Comparison of ENCODE assay signal across 12 mouse cellular contexts in the genomic region with DNA sequence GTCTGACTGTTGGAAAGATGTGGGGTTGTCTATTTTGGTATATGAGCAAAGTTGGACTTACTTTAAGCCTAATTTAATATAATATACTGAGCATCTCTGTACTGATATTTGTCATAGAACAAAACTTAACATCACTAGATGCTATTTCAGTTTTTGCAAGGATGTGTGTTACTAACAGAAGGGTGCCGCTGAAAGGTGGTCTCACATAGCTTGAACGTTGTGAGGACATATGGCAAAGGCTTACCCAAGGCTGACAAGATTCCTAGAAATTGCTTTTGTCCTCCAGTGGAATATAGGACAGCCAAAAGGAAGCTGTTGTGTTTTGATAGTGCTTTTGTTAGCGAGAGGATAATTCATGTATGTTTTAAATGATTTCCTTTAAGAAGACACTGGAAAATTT. TPM values are rescaled to one million over a fixed set of nuclear protein-coding genes. Genes with fewer than 3 reads are reported as not detected.
A peak's percentile ranks its signal among the peaks of the same experiment; 100 is the strongest.
DNase-seq lines count a peak whose midpoint lies in the region; ATAC-seq lines count a peak whose summit lies in the region.
"Had no signal": no experiment of that assay in that cellular context is flagged by ENCODE, and none has a peak within 500 bp of the region (broad histone marks: within the 10 kb centered on the region; RNA-seq: fewer than 3 reads in every experiment).

No protein-coding gene starts in this region.

- WGBS in heart, embryonic 15.5 days = 41% methylated on average over 3 of the region's 3 CpGs
- 74% methylated on average over 3 of the region's 3 CpGs for WGBS in embryonic facial prominence, embryonic 10.5 days
- WGBS in forebrain, embryonic 16.5 days = 22% methylated on average over 3 of the region's 3 CpGs
- WGBS in midbrain, embryonic 10.5 days = 75% methylated on average over 3 of the region's 3 CpGs
- 74% methylated on average over 3 of the region's 3 CpGs for WGBS in liver, embryonic 11.5 days

- intact Hi-C loops in heart, postnatal 36 days (cut with DNase I) = loop anchor here (2.0 to 10.0 kb wide), 2 partner anchors 23 to 139 kb away; no protein-coding TSS in a partner anchor

- H3K27ac ChIP-seq in heart, embryonic 15.5 days = no peak overlapping the region
- no peak overlapping the region for H3K27ac ChIP-seq in embryonic facial prominence, embryonic 10.5 days (replicated peaks)
- H3K27ac ChIP-seq in forebrain, embryonic 16.5 days (ENCODE audit: low read length) = no peak overlapping the region
- no peak overlapping the region for H3K27ac ChIP-seq in midbrain, embryonic 10.5 days (replicated peaks)
- H3K27ac ChIP-seq in liver, embryonic 11.5 days (ENCODE audit: low read depth, low read length) = no peak overlapping the region
- H3K27ac ChIP-seq: macrophage had no signal

- H3K27me3 ChIP-seq in heart, embryonic 15.5 days = no peaks in the 10 kb centered on the region
- H3K27me3 ChIP-seq in embryonic facial prominence, embryonic 10.5 days (replicated peaks; ENCODE audit: low read depth, poor library complexity, severe bottlenecking) = no peaks in the 10 kb centered on the region
- H3K27me3 ChIP-seq in forebrain, embryonic 16.5 days (replicated peaks; ENCODE audit: control insufficient read depth, insufficient read depth, low read length) = no peaks in the 10 kb centered on the region
- no peaks in the 10 kb centered on the region for H3K27me3 ChIP-seq in midbrain, embryonic 10.5 days (ENCODE audit: low read depth, poor library complexity, severe bottlenecking)
- H3K27me3 ChIP-seq in liver, embryonic 11.5 days (replicated peaks; ENCODE audit: control insufficient read depth, insufficient read depth, low read length) = no peaks in the 10 kb centered on the region

- DNase-seq in heart, postnatal 36 days = no peak
- no peak for DNase-seq in embryonic facial prominence, embryonic 10.5 days (ENCODE audit: low spot score)
- DNase-seq in midbrain, embryonic 10.5 days (ENCODE audit: low spot score) = no peak
- no peak for DNase-seq in left cerebral cortex, adult 8-10 months (ENCODE audit: low spot score in 2 of 2)
- no peak for DNase-seq in liver, embryonic 11.5 days (ENCODE audit: low spot score)
- no peak for DNase-seq in frontal cortex, postnatal 10 days (ENCODE audit: low spot score in 2 of 2)
- DNase-seq: cerebellum, postnatal 36 days; gastrocnemius, postnatal 25 days; layer of hippocampus, postnatal 36 days had no signal

- H3K9ac ChIP-seq in heart, embryonic 15.5 days = no peak overlapping the region
- peak overlapping the region; percentile 7; the same call in 1 of the 2 replicates for H3K9ac ChIP-seq in forebrain, embryonic 16.5 days (replicated peaks; ENCODE audit: low read depth, low read length)
- no peak overlapping the region for H3K9ac ChIP-seq in liver, embryonic 11.5 days (ENCODE audit: low read depth, low read length)

- no peak for ATAC-seq in heart, embryonic 15.5 days (replicated peaks; ENCODE audit: insufficient number of reproducible peaks, insufficient read depth, low FRiP score, low read depth)
- no peak for ATAC-seq in forebrain, embryonic 16.5 days
- no peak for ATAC-seq in liver, embryonic 11.5 days (replicated peaks; ENCODE audit: low FRiP score)

- H3K4me2 ChIP-seq in heart, embryonic 15.5 days = peak overlapping the region; percentile 56
- H3K4me2 ChIP-seq in forebrain, embryonic 16.5 days (ENCODE audit: low read length) = peak overlapping the region; percentile 45
- H3K4me2 ChIP-seq in liver, embryonic 11.5 days = no peak overlapping the region

- no peaks in the 10 kb centered on the region for H3K9me3 ChIP-seq in heart, embryonic 15.5 days (replicated peaks)
- H3K9me3 ChIP-seq in embryonic facial prominence, embryonic 10.5 days = no peaks in the 10 kb centered on the region
- no peaks in the 10 kb centered on the region for H3K9me3 ChIP-seq in forebrain, embryonic 16.5 days (ENCODE audit: control insufficient read depth, low read length)
- H3K9me3 ChIP-seq in midbrain, embryonic 10.5 days (replicated peaks) = no peaks in the 10 kb centered on the region
- no peaks in the 10 kb centered on the region for H3K9me3 ChIP-seq in liver, embryonic 11.5 days (ENCODE audit: control insufficient read depth, low read length)

- H3K36me3 ChIP-seq in heart, embryonic 15.5 days = no peaks in the 10 kb centered on the region
- H3K36me3 ChIP-seq in embryonic facial prominence, embryonic 10.5 days (replicated peaks) = no peaks in the 10 kb centered on the region
- no peaks in the 10 kb centered on the region for H3K36me3 ChIP-seq in forebrain, embryonic 16.5 days (ENCODE audit: control insufficient read depth, insufficient read depth)
- no peaks in the 10 kb centered on the region for H3K36me3 ChIP-seq in midbrain, embryonic 10.5 days
- H3K36me3 ChIP-seq in liver, embryonic 11.5 days (ENCODE audit: control insufficient read depth, insufficient read depth, low read length) = no peaks in the 10 kb centered on the region

- H3K4me3 ChIP-seq in heart, embryonic 15.5 days = peak overlapping the region; percentile 27
- H3K4me3 ChIP-seq in embryonic facial prominence, embryonic 10.5 days = peak overlapping the region; percentile 87; the same call in 1 of the 2 replicates
- peak overlapping the region; percentile 35 for H3K4me3 ChIP-seq in forebrain, embryonic 16.5 days (replicated peaks; ENCODE audit: low read length)
- H3K4me3 ChIP-seq in midbrain, embryonic 10.5 days = peak overlapping the region; percentile 97
- H3K4me3 ChIP-seq in liver, embryonic 11.5 days (ENCODE audit: low read depth, low read length) = no peak overlapping the region

- H3K4me1 ChIP-seq in heart, embryonic 15.5 days (replicated peaks) = peaks cover 35% of the 10 kb centered on the region
- peaks cover 58% of the 10 kb centered on the region for H3K4me1 ChIP-seq in embryonic facial prominence, embryonic 10.5 days
- peaks cover 28% of the 10 kb centered on the region for H3K4me1 ChIP-seq in forebrain, embryonic 16.5 days (replicated peaks; ENCODE audit: control insufficient read depth, insufficient read depth, low read length)
- peaks cover 68% of the 10 kb centered on the region for H3K4me1 ChIP-seq in midbrain, embryonic 10.5 days
- peaks cover 14% of the 10 kb centered on the region for H3K4me1 ChIP-seq in liver, embryonic 11.5 days (replicated peaks; ENCODE audit: control insufficient read depth, insufficient read depth, low read length)

RNA-seq across cellular contexts. Expression of gene Phlpp1, which starts 3.8 kb away (rescaled TPM):
- polyA plus RNA-seq in heart, embryonic 15.5 days (2015; fragmentation: Nextera tagmentation; extraction: Ambion mirVana) = 4.2 and 4.9 TPM in 2 replicates
- total RNA-seq in heart, postnatal 36 days (2021) = 10 to 100 TPM; 17.8 to 18.6 TPM
- polyA plus RNA-seq in embryonic facial prominence, embryonic 10.5 days (2016; fragmentation: Nextera tagmentation; extraction: Ambion mirVana) = 3.7 and 3.8 TPM in 2 replicates
- polyA plus RNA-seq in forebrain, embryonic 16.5 days (2015; fragmentation: Nextera tagmentation; extraction: Ambion mirVana) = 7.0 and 7.7 TPM in 2 replicates
- 4.8 and 5.0 TPM in 2 replicates for polyA plus RNA-seq in midbrain, embryonic 10.5 days (2016; fragmentation: Nextera tagmentation; extraction: Ambion mirVana)
- total RNA-seq in left cerebral cortex, adult 8-10 months (2022) = 10 to 100 TPM; 69.4 to 81.7 (median 75.3) TPM
- 1.7 and 1.8 TPM in 2 replicates for polyA plus RNA-seq in liver, embryonic 11.5 days (2014; fragmentation: Nextera tagmentation; extraction: Ambion mirVana)
